Mouse (Mus musculus) liver, embryonic 15.5 days (tissue): ENCODE results near the gene Vmn2r42. TPM values are rescaled to one million over a fixed set of nuclear protein-coding genes. Genes with fewer than 3 reads are reported as not detected.
"Not testable (repeated sequence)": the region's sequence is repeated elsewhere in the genome, so short reads cannot be mapped to it uniquely, and the experiment has no call there.

Experiments
- ATAC-seq: fragments of 200-750 bp; cut with Nextera tagmentation; 2 replicates; pipeline ENCODE4 v1.8.0; 2017; ENCODE audit warnings: moderate number of reproducible peaks, mild to moderate bottlenecking, moderate library complexity; ENCODE audit not compliant: insufficient read depth
- H3K27ac ChIP-seq: fragments of 300-500 bp; sonication (generic); replicated peaks from 2 replicates; pipeline ENCODE4 v1.5.1; 2015; ENCODE audit warnings: mild to moderate bottlenecking, inconsistent platforms
- H3K27me3 ChIP-seq: fragments of 300-500 bp; sonication (generic); 2 replicates; pipeline ENCODE4 v1.6.1; 2015; ENCODE audit warnings: mild to moderate bottlenecking, inconsistent platforms
- H3K36me3 ChIP-seq: fragments of 300-500 bp; sonication (generic); replicated peaks from 2 replicates; pipeline ENCODE4 v1.6.1; 2015; ENCODE audit warnings: moderate library complexity, mild to moderate bottlenecking, inconsistent platforms
- H3K4me1 ChIP-seq: fragments of 300-500 bp; sonication (generic); replicated peaks from 2 replicates; pipeline ENCODE4 v1.6.1; 2015; ENCODE audit warnings: inconsistent platforms
- H3K4me2 ChIP-seq: fragments of 300-500 bp; sonication (generic); 2 replicates; pipeline ENCODE4 v1.6.1; 2015; ENCODE audit warnings: moderate library complexity, mild to moderate bottlenecking, inconsistent platforms
- H3K4me3 ChIP-seq: fragments of 300-500 bp; sonication (generic); replicated peaks from 2 replicates; pipeline ENCODE4 v1.5.1; 2015; ENCODE audit warnings: mild to moderate bottlenecking, inconsistent platforms
- H3K9ac ChIP-seq: fragments of 300-500 bp; sonication (generic); 2 replicates; pipeline ENCODE4 v1.6.1; 2015; ENCODE audit warnings: moderate library complexity, mild to moderate bottlenecking, inconsistent platforms
- H3K9me3 ChIP-seq: fragments of 300-500 bp; sonication (generic); replicated peaks from 2 replicates; pipeline ENCODE4 v1.6.1; 2016; ENCODE audit warnings: inconsistent platforms
- WGBS: fragments of 180-500 bp; shearing (Covaris S2); methylation state at CpG from one replicate; pipeline ENCODE4 v1.1.7; 2015; ENCODE audit warnings: mixed read lengths; ENCODE audit not compliant: insufficient replicate concordance; 5-methylcytosine and 5-hydroxymethylcytosine counted together
- polyA plus RNA-seq: library from polyadenylated mRNA; unstranded; fragments of >200 nt; fragmentation: Nextera tagmentation; extraction: Ambion mirVana; gene quantifications from 2 replicates; pipeline ENCODE4 v1.2.1, GENCODE M21; 2015

Vmn2r42 gene
- not detected in 2 replicates for polyA plus RNA-seq

DNA sequence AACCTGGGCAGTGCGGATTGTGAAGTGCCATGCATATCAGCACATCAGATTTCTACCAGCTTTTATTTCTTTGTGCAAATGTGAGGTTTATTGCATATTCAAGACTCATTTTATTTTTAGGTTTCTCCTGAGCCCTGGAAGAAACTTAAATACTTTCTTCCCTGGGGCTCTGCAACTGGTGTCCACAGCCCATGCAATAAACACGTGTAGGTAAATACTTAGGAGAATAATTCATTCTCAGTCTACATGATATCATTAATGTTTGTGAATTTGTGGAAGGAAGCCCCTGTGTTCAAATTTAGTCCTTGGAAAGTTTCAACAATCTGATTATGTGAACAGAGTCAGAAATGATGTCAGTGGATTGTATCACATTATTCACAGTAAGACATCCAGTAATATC, at the start of gene Vmn2r42:
Gene Vmn2r42 (minus strand): TSS at position 101 of the 400 bp plus-strand sequence.
- H3K9me3 ChIP-seq, H3K27ac ChIP-seq, H3K4me3 ChIP-seq, H3K36me3 ChIP-seq, H3K4me2 ChIP-seq, H3K27me3 ChIP-seq, ATAC-seq, H3K9ac ChIP-seq, H3K4me1 ChIP-seq: not testable (repeated sequence)
- WGBS = no CpG with 5 or more reads among the region's 2 CpGs

DNA sequence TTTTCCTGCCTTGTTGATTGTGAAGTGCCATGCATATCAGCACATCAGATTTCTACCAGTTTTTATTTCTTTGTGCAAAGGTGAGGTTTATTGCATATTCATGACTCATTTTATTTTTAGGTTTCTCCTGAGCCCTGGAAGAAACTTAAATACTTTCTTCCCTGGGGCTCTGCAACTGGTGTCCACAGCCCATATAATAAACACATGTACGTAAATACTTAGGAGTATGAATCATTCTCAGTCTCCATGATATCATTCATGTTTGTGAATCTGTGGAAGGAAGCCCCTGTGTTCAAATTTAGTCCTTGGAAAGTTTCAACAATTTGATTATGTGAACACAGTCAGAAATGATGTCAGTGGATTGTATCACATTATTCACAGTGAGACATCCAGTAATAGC, 38.6 kb downstream of the Vmn2r42 start, which contains the start of gene Vmn2r41:
Gene Vmn2r41 (minus strand): TSS at position 101 of the 400 bp plus-strand sequence.
- H3K4me3 ChIP-seq, H3K36me3 ChIP-seq, H3K9ac ChIP-seq, ATAC-seq, H3K4me1 ChIP-seq, H3K27ac ChIP-seq, H3K4me2 ChIP-seq, H3K27me3 ChIP-seq, H3K9me3 ChIP-seq: not testable (repeated sequence)
- no CpG with 5 or more reads among the region's 1 CpGs for WGBS

Other genes with a start within 250 kb of the Vmn2r42 start
- not detected in 2 replicates for gene Vmn2r41, start 38.7 kb downstream of the Vmn2r42 start, polyA plus RNA-seq
- not detected in 2 replicates for gene Vmn2r43, start 60.3 kb upstream of the Vmn2r42 start, polyA plus RNA-seq
- not detected in 2 replicates for gene Vmn2r44, start 183.0 kb upstream of the Vmn2r42 start, polyA plus RNA-seq